Mouse (Mus musculus): Measurements from ENCODE around the gene St6galnac3.

St6galnac3 gene

GRCm38 (mm10) chr3:153733364-153734159 lies 8.6 kb upstream of the St6galnac3 start:
- DNase-seq, result no peak

DNA sequence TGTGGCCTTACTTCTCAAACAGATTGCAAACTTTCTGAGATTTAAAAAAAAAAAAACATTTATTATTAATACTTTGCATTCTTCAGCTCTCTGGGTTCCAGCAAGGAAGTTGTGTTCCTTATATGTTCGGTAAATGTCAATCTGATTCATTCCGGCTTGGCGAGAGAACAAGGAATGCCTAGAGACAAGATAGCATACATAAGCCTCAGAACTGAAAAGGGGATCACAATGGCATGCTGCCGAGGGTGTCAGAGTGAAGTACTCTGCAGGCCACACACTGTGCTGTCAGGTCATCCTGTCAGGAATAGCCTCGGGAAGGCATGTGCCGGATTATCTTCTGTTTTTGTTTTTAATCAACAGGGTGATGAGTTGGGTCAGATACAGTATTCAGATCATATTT lies 7.8 kb upstream of the St6galnac3 start:
- peak; percentile 29 for DNase-seq

- DNase-seq, result peak; percentile 63
Measured at GRCm38 (mm10) chr3:153732035-153732434, 7.1 kb upstream of the St6galnac3 start.

GRCm38 (mm10) chr3:153728577-153728976 lies 3.6 kb upstream of the St6galnac3 start:
- no peak for DNase-seq

DNA sequence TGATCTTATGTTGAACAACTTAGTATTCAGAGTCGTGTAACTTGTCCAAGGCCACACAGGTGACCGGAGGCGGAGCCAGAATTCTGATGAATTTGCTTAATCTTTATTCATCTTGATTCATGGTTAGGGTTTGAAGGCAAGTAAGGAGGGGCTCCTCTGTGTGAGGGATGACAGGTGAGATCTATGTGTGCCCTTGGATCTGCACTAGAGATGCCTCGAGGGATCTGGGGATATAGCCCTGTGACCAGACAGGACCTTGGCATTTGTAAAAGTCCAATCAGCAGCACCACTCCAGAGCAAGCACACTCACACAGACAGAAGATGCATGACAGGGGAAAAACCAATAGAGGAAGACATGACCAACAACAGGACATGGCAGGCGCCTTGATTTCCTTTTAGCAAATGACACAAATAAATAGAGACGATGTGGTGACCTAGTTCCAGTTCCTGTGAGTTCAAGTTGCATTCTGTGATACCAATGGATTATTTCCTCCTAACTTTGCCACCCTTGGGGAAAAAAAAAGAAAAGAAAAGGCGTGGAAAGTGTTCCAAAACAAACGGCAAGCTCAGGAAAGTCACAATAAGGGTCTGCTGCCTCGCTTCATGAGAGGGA lies 1.4 kb downstream of the St6galnac3 start:
- no peak for DNase-seq

DNA sequence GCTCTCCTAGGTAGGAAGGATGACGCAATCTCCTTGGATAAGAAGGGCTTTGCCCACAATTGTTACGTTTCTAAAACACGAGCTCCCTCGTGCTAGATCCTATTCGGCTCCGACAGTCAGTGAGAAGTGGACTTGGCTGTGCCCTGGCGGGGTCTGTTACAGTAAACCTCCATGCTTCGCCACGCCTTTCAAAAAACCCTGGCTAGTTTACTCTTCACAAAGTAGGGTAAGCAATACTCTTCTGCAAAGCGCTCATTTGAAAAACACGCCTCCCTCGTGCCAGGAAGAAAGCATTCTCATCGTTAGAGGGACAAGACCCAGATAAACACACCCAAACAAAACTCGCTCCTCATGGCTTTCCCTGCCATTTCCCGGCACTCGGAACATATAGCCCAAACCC lies 3.4 kb downstream of the St6galnac3 start:
- DNase-seq, result no peak

- no peak for DNase-seq
Measured at GRCm38 (mm10) chr3:153720922-153721321, 4.1 kb downstream of the St6galnac3 start.

DNA sequence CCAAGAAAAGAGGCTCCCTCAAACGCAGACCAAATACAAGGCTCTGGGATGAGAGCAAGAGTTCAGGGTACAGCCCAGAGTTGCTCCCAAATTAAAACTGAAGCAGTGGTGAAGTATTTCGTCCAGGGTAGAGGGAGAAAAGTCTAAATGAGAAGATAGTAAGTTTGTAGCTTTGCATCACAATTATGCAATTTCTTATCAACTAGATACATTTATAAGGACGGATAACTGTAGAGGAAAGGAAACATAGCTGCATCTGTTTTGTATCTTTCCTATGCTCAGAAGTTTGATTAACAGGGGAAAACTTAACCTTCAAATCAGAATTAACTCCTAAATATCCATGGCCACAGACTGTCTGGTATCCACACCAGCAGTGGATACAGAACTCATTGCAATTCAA lies 4.7 kb downstream of the St6galnac3 start:
- DNase-seq, result no peak

DNA sequence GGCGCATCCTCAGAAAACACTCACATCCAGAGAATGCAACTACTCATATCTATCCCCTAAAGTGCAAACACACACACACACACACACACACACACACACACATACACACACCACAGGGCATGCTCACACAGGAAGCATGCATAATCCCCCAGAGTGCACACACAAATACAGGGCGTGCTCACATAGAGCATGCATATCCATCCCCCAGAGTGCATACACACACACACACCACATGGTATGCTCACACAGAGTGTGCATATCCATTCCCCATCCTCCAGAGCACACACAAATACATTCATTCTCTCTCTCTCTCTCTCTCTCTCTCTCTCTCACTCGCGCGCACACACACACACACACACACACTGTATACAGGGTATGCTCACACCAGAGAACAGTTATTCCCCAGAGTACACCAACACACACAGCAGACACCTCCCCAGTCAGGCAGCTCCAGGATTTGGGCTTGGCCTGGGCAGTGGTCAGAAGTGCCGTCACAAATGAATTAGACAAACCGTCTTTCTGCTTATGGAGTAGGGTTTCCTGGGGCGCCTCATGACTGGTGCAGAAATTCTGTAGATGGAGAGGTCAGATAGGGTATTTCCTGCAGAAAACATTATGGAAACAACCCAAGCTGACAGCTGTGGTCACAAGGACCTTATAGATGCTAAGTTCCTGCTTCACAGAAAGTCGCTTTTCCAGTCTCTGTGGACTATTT lies 5.6 kb downstream of the St6galnac3 start:
- DNase-seq, result no peak

GRCm38 (mm10) chr3:153718724-153719123 lies 6.2 kb downstream of the St6galnac3 start:
- DNase-seq, result no peak

DNA sequence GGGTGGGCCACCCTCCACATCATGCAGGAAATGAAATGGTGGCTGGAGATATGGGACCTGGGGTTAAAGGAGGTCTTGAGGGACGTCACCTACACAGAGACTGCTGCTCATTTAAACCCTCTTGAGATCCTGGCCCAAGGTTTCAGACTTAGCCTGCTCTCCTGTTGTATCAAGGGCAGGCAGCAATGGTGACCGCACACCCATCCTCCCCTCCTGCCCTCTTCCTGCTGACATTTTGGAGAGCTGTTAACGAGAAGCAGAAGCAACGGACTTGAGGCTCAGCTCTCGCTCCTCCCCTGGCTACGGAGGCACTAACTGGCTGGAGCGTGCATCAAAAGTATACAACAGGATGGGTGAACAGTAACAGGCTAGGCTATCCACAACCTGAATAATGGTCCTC lies 7.2 kb downstream of the St6galnac3 start:
- no peak for DNase-seq

DNA sequence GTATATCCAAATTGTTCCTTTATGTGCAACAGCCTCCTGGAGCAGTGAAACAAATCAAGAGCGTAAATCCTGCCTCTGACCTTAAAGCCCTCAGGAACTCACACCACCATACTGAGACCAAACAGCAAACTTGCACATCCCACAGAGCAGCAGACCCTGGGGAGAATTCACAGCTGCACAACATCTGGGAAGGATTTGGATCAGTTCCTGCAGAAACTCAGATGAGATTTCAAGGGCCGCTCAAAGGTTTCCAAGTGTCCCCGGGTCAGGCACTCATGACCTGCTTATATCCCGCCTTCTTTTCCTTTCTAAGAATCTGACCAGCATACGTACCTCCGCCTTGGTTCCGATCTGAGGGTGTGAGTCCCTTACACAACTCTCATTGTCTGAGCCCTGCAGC lies 9.3 kb downstream of the St6galnac3 start:
- peak; percentile 52 for DNase-seq

GRCm38 (mm10) chr3:153710545-153710944 lies 14.4 kb downstream of the St6galnac3 start:
- DNase-seq, result no peak

GRCm38 (mm10) chr3:153707687-153708086 lies 17.3 kb downstream of the St6galnac3 start:
- no peak for DNase-seq

DNA sequence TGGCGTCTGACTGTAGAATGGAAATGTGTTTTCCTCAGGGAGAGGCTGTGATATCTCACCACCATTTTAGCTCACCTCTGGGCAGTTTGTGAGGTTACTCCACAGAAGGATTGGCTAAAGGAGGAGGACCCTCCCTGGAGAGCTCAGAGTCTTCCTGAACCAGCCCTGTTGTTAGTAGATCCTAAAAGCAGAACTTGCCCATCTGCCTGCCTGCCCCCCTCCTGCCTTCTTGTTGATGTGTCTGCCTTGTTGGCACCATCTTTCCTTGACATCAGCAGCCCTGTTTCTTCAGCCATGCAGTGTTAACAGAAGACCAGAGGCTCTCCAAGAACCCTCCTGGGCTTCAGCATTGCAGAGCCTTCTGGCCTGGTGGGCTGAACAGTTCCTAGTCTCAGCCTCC lies 18.1 kb downstream of the St6galnac3 start:
- no peak for DNase-seq

DNA sequence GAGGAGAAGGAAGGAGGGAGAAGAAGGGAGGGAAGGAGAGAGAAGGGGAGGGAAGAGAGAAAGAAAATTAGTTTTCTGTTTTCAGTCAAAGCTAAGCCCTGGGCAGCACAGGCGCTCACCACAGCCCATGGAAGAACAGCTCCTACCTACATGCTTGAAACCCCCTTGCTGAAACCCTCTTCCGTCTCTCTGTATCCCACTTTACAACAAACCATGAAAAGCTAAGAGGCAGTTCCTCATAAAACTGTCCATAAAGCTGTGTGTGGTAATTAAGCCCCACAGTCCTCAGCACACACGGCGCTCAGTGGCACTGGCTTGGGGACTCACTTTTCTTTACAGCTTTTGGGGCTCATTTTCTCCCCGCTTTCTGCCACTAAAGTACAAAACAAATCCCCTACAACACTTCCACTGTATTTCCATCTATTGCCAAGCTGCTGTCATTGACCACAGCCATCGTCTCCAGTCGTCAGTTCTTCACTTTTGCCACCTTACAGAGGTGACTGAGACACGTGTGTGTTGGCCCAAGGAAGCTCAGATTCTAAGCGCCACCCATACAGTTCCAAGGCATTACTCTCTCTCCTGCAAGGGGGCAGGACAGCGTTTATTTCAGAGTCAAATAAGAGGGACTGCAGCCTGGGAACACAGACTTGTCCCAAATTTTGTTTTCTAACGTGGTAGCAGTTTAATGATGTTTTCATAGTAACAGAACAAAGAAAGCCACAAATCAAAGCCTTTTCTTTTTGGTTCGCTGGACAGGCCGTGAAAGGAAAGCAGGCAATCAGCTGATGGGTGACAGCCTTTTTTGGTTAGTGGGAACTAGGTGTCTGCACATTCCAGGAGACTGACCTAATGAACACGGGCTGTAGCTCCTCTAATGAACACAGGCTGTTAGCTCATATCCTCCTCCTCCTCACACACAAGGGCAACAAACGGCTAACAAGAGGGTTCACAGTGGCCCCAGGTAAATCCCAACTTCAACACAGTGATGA lies 22.9 kb downstream of the St6galnac3 start:
- no peak for DNase-seq

DNA sequence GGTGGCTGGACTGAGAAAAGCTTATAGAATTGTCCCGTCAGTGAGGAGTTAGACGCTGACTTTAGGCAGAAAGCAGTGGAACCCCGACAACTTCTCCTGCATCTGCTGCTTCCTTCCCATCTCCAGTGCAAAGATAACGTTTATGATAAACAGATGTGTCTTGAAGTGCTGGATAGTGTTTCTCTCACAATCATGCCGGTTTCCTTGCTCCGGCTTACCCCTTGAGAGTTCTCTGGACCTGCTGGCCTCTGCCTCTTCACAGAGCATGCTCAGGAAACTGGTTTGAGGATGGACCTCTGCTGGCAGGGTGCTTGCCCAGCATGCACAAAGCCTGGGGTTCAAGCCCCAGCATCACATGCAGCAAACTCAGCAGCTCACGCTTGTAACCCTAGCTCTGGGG lies 23.8 kb downstream of the St6galnac3 start:
- no peak for DNase-seq

DNA sequence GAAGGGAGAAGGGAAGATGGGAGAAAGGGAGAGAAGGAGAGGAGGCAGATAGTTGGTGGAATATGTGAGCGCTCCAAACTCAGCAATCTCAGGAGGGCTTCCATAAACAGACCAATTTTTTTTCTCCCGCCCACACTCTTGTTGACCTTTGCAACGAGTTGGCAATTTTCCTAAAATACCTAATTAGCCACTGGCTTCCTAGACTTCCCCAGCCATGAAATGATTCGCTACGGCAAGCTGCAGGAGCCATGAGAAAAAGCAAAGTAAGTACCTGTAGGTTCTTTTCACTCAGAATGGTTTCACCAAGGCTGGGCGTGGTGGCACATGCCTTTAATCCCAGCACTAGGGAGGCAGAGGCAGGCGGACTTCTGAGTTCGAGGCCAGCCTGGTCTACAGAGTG lies 25.9 kb downstream of the St6galnac3 start:
- DNase-seq, result peak; percentile 57

DNA sequence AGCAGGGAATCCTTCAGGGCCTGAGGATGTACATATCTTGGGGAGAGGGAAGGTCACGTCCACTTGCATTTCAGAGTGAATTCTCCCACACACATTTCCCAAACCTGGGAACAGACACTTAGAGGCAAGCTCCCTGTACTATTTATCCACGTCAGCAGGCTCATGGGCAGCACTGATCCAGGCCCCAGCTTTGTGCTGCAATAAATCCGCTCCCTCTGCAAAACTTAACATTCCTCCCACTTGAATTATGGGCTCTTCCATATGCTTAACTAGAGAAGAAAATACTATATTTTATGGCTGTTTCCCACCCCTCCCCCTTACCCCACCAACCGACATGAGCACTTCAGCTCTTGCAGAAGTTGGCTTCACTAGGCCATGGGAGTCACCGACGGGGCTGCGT lies 32.0 kb downstream of the St6galnac3 start:
- DNase-seq, result no peak

GRCm38 (mm10) chr3:153692206-153692813 lies 32.7 kb downstream of the St6galnac3 start:
- peak; percentile 49 for DNase-seq

GRCm38 (mm10) chr3:153691537-153691936 lies 33.4 kb downstream of the St6galnac3 start:
- no peak for DNase-seq

GRCm38 (mm10) chr3:153690553-153690952 lies 34.4 kb downstream of the St6galnac3 start:
- DNase-seq, result no peak

Measured in kidney, postnatal 10 days (tissue).